Mouse (Mus musculus): ENCODE data around the gene Ostm1.

Gene Ostm1

DNA sequence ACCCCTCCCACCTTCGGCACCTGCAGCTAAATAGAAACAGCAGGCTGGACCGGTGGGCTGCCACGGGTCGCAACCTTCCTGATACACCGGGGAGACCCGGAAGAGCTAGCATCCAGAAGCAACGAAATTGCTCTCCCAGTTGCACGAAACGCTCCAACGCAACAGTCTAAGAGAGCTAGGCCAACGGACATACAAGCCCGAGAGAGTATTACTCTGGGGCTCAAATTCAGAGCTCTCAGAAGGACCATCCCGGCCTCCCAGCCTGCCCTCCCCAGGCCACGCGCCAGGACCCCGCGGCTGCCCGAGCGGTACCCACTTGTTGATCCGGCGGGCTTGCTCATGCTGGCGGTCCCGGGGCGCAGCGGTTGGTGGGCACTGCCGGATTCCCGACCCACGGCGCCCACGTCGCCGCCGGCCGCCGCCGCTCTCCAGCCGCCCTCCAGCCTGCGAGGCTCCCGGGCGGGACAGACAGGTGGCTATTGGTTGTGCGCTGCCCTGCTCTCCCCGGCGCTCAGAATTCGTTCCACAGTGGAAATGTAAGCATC, 984 bp upstream of the Ostm1 start:
- in situ Hi-C loops (cut with MboI; ENCODE audit: low sequenced_read_pairs), result no loop called here

DNA sequence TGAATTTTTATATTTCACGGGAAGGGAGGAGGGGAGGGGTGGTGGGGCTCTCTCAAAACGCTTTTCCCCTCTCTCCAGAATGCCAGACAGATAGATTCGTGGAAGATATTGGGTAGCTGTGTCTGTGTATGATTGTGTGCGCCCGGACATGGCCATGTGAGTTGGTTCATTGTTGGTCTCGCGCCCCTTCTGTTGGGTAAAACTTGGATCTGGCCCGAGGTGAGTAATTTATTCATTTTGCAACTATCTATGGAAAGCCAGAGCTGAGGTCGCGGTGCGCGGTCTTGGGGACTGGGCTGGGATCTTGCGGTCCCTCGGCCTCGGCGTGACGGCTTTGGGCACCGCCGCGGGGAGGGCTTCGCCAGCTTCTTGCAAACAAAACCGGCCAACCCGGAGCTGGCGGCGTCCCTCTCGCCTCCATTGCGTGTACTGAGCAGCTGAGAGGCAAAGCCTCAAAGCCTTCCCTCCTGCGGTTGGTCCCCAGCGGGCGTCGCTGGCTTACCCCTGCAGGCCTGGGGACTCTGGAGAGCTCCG, 347 bp downstream of the Ostm1 start:
- in situ Hi-C loops (cut with MboI; ENCODE audit: low sequenced_read_pairs), result no loop called here

DNA sequence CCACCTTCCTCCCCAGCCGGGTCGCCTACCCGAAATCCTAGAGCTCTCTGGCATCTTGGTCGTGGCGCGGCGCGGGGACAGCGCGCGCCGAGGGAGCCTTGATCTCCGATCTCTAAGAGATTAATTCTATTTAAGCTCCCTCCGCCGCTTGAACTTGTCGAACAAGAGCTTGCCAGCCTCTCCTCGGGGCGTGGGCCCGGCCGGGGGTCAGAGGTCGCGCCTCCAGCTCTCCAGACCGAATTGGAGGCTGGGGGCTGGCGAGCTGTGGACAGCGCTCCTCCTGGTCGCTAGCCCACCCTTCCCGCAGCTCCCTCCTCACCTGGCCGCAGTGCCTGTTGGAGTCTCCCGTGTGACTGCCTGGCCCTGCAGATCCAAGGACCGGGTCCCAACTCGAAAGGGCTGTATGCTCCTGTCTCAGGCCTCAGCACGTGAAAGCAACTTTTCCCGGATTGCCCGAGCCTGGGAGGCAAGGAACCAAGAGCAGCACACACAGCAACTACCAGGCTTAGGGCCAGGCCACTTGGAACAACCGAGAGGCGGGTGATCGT, 888 bp downstream of the Ostm1 start:
- in situ Hi-C loops (cut with MboI; ENCODE audit: low sequenced_read_pairs), result no loop called here

DNA sequence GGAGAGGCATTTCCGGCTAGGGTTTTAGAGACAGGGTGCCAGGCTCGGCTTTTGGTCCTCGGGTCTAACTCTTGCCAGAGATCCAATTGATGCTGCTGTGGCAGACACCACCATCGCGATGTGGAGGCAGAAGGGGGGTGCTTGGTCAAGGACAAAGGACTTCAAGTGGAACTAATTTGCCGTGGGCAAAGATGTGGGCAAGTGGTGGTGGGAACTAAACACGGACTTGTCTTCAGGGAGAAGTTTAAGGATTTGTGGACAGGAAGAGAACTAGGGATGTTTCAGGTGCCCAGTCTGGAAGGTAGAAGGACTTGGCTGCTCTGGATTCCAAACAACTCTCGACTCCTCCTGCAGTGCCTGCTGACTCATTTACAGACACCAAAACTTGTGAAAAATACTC, 1.5 kb downstream of the Ostm1 start:
- in situ Hi-C loops (cut with MboI; ENCODE audit: low sequenced_read_pairs), result no loop called here

DNA sequence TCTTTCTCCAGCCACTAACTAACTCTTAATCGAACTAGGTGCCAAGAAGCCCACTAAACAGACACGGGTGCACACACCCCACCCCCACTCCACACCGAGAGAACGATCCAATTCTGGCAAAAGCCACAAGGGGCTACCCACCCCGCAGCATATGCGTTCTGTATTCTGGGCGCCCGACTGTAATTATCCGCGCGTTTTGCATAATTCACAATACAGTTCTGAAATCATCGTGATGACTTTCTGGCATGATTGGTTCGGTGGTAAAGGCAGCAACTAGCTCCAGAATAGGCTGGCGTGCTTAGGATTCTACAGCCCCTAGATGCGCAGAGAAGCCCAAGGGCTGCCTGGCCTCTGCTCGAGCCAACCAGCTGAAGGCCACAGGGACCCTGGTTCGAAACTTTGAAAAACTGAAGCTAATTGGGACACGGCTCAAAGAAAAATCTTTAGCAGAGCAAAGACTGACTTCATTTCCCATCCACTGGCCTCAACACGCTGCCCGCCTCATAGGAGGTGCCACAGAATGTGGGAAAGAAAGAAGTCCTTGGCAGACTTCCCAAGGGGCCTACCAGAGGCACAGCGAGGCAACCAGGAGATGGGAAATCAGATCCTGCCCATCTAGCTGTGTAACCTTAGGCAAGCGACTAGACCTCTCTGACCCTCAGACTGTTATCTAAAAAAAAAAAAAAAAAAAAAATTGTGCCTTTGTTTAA, 2.1 kb downstream of the Ostm1 start:
- in situ Hi-C loops (cut with MboI; ENCODE audit: low sequenced_read_pairs), result no loop called here

DNA sequence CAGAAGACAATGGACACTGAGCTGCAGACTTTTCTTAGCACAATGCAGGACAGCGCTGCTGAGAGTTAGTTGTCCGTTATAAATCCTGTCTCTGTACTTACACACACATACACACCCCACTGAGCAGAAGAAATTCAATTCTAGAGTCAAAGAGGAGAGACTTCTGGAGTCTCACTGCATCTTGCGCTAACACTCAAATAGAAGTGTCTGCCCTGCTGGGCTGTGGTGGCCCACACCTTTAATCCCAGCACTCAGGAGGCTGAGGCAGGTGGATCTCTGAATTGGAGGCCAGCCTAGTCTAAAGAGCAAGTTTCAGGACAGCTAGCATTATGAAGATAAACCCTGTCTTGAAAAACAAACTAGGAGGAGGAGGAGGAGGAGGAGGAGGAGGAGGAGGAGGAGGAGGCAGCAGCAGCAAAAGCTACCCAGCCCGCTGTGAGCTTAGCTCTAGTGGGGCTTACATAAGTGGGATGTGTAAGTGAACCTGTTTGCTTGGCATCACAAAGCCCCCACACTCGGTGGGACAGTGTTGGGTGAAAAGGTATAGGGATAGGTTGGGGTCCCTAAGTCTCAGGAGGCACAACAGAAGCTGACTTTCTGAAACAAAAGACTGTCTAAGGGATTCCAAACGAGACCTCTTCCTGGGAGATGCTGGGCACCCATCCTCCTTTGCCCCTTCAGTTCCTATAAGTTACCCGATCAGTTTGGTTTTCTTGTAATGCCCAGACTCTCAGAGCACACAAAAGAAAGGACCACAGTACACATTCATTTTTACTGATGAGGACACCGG, 4.5 kb downstream of the Ostm1 start:
- in situ Hi-C loops (cut with MboI; ENCODE audit: low sequenced_read_pairs), result no loop called here

DNA sequence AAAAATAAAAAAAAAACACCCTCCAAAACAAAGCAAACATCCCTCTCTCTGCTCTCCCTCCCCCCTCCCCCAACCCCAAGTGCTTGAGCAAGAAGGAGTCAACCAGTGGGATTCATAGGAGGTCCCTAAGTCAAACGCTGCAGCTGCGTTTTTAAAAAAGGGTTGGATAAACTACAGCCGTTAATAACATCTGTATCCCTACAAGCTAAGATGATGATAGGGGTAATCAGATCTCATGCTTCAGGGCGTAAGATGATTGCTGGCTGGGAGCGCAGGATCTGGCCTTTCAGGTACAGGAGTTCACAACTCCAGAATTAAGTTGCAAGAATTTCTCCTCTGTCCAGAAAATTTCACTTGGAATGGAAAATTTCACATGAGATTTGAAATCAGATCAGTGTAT, 5.9 kb downstream of the Ostm1 start:
- in situ Hi-C loops (cut with MboI; ENCODE audit: low sequenced_read_pairs), result no loop called here

DNA sequence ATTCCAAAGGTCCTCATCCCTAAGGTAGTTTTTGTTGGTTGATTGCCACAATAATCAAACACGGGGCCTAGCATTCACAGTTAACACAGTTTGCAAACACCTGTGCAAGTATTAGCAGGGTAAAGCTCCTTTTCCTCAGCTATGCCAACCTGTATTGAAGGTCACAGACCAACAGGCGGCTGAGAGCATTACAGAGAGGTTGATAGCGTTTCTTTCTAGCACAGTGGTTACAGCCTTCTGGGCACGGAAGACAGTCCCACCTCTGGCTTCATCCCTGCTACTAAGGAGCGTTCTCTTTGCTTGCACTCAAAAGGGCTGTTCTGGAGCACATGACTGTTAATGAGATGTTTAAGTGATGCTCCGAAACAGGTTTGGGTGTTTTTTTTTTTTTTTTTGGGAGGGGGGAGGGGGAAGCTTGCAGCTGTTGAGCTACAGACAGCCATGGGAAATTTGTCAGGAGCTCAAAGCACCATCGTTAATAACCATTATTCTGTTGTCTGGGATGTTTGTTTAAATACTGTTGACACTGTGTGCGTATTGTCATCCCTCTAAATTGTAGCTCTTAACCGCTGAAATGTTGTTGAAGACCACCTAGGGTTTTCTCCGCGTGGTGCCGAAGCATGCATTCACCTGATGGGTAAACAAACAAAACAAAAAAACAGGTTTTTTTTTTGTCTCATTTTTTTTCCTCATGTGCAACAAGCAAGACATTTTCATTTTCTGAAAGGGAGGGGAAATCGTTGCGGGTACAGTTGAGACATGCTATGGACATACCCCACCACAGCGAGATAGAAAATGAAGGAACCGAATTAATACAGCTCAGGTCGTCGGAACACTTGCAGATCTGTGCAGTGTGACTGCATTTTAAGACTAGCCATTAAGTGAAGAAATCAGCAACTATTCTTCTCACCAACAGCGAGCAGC, 6.9 kb downstream of the Ostm1 start:
- in situ Hi-C loops (cut with MboI; ENCODE audit: low sequenced_read_pairs), result no loop called here

DNA sequence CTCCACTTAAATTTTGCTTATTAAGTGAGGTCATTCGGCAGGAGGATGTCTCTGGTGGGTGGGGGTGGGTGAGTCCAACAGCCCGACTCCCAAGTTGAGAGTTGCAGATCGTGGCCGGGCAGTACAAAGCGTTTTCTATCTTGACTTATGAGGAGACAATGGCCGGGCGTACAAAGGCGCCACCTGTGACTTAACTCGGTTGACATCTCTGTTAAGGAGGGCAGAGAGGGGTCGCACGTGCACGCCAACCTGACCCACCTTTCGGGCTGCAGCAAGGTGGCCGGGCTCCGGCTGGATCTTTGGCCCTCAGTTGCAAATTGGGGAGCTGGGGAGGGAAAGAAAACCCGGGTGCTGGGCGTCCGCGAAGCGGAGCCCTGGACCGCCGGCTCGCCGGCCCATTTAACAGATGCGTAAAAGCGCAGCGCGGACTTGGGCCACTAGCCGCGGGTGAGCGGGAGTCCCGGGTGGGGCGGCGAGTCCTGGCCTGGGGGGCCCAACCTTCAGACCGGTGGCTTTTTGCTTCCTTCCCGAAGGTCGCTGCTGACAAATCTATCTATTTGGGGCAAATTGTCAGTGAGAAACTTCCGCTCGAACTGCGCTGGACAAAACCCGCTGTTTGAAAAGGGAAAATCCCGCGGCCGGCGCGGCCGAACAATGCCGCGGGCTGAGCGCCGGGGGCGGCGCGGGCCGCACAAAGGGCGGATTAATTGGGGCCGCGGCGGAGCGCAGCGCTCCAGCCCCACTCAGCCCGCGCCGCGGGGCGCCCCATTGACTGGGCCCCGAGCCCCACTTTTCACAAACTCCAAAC, 7.8 kb downstream of the Ostm1 start:
- in situ Hi-C loops (cut with MboI; ENCODE audit: low sequenced_read_pairs), result no loop called here

DNA sequence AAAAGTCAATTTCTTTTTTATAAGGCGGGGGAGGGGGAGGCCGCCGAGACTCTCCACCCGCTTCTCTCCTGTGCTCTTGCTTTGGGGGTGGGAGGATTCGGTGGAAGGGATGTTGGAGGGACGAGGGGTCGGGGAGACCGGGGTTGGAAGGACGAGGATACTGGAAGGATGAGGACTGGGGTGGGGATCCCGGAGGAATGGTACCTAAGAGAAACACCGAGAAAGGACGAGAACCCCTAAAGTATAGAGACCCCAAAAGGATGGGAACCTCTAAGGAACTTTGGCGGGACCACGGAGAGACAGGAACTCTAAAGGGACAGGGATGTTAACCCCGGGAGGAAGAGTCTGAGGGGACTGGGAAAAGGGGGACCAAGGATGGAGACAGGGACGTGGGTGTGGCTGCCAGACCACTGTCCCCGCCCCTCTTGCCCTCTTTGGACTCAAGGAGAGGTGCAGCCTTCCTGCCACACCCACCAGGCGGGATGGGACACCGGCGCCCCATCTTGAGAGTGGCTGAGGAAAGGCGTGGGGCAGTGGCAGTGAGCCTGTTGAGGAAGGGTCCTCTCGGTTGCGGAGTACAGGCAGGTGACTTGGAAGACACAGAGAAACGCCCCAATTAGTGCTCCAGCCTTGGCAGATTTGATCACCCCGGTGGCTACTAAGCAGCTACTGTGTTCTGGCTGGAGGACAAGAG, 8.5 kb downstream of the Ostm1 start:
- in situ Hi-C loops (cut with MboI; ENCODE audit: low sequenced_read_pairs), result no loop called here

DNA sequence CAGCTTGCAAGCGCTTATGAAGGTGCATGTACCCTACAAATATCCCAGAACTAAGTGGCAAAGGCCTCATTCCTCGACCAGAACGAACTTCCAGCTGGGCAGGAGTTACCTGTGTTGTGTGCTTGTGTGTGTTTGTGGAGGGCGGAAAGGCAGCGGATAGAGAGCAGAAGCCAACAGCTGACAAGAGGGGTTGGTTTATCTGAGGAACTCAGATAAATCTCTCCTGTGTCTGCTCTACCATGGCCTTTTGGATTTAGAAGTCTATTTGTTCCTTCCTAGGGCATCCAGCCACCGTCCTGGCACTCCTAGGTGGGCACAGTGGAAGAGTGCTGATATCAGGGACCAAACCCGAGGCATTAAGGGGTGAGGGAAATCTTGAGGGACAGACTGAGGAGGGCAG, 9.6 kb downstream of the Ostm1 start:
- in situ Hi-C loops (cut with MboI; ENCODE audit: low sequenced_read_pairs), result no loop called here

DNA sequence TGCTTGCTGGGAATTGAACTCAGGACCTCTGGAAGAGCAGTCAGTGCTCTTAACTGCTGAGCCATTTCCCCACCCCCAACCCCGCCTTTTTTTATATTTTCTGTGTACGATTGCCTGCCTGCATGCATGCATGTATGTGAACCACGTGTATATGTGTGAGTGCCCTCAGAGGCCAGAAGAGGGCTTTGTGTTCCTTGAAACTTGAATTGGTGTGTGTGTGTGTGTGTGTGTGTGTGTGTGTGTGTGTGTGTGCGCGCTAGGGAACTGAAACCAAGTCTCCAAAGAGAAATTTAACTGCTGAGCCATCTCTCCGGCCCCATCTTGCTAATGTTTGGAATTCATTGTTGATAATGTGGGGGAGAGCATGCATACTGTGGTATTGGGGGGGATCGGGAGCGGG, 15.0 kb downstream of the Ostm1 start:
- in situ Hi-C loops (cut with MboI; ENCODE audit: low sequenced_read_pairs), result no loop called here

DNA sequence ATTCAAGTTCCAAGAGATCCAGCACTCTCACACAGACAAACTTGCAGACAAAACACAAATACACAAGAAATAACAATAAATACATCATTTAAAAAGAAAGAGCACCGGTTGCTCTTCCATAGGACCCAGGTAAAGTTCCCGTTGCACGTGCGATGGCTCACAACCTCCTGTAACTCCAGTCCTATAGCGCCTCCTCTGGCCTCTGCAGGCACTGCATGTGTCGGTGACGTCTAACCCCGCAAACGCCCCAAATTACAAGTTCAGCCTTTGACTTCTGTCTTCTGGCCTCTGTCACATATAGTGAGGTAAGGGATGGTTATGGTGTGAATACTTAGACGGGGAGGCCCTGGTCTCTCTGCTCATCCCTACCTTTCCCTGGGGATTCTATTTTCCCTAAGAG, 17.9 kb downstream of the Ostm1 start:
- in situ Hi-C loops (cut with MboI; ENCODE audit: low sequenced_read_pairs), result no loop called here

DNA sequence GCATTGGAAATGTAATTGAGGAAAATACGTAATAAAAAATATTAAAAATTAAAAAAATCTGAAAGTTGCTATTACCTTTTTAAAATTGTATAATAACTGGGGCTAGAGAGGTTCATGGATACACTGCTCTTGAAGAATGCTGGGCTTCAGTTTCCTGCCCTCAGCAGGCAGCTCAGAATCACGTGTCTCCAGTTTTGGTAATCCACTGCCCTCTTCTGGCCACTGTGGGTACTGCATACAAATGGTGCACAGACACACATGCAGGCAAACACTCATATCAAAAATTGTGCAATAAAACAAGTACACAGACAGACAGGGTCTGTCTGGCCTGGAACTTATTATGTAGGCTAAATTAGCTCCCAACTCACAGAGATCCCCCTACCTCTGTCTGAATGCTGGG, 21.3 kb downstream of the Ostm1 start:
- in situ Hi-C loops (cut with MboI; ENCODE audit: low sequenced_read_pairs), result no loop called here

DNA sequence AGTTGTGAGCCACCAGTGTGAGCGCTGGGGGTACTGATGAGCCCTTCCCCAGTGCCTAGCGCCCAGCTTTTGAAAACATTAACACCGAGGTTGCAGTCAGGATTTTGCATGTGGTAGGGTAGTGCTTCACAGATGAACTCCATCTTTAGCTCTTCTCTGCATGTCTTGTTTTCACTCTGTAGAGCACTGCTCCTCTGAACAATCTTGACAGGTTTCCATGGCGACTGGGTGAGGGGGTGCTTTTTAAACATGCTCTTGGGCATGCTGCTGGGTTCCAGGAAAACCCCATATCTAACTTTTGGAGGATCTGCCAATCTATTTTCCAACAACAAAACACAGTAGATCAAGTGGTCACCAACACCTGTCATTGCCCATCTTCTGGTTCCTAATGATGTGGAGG, 23.1 kb downstream of the Ostm1 start:
- in situ Hi-C loops (cut with MboI; ENCODE audit: low sequenced_read_pairs), result no loop called here

DNA sequence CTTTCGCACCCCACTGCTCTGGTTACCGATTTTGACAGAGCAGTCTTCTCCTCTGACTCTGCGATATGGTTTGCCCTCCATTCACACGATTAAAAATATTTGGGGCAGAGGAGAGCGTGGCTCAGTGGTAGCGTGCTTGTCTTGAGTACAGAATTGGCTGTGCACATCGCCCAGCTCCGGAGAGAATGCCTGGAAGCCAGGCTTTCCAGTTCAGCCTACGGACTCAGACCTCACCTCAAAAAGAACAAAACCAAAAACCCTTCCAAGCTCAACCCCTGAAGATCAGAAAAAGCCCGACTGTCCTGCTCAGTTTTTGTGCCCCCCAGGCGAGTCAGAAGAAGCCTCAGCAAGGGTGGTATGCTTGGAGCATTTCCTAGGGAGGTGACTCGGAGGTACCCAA, 29.5 kb downstream of the Ostm1 start:
- in situ Hi-C loops (cut with MboI; ENCODE audit: low sequenced_read_pairs), result no loop called here

DNA sequence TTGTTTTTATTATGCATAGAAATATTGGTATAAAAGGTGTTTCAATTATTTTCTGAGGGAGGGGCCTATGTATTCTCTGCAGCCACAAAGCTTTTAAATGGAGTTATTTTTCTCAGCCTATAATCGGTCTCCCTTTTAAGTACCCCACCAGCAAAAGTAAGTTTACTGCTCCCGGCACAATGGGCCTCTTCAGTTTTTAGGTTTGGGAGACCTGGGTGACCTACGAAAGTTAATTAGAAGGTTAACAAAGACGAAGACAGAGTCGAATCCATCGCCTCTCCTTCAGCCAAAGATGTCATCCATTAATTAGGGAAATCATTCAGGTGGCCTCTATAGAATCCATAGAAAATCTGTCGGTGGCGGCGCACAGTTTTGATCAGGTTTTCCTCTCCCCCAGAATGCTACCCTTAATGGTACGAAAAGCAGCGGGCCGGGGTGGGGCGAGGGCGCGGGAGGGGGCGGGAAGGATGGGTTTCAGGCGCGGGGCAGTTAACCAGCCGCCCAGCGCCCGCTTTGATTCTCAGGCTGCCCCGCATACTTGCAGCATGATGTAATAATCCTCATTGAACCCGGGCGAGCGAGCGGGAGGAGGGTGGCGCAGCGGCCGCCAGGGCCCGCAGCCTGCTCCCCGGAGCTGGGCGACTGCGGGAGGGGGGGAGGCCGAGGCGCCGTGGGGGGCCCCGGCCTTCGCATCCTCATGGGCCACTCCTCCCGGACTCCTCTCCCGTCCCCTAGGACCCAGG, 30.2 kb downstream of the Ostm1 start:
- in situ Hi-C loops (cut with MboI; ENCODE audit: low sequenced_read_pairs), result no loop called here

DNA sequence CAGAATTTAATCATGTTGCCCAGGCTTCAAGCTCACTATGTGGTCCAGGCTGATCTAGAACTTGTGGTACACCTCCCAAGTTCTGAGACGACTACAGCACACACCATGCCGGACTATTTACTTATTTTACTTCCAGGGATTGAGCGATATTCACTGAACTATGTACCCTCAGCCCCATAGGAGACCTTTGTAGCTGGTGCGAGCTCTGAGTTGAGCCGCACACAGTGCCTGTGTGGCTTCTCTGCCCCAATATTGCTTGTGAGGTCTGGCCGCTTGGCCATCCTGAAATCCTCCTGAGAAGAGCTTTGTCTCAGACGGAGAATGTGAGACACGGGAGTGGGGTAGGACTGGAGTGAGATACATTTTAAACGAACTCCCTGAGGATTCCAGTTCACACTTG, 31.1 kb downstream of the Ostm1 start:
- in situ Hi-C loops (cut with MboI; ENCODE audit: low sequenced_read_pairs), result no loop called here

DNA sequence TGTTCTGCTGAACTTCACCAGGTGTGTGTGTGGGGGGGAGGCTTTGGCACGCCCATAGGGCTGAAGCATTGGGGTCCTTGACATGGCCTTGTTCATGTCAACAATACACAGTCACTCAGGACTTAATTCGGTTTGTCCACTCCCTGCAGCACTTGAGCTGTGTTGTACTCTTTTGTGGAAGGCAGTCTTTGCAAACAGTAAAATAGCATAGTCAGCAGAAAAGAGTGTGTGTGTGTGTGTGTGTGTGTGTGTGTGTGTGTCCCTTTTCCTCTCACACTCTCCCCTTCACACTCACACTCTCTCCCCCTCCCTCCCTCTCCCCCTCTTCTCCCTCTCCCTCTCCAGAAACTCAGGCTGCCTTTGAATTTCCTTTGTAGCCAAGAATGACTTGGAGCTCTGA, 34.7 kb downstream of the Ostm1 start:
- in situ Hi-C loops (cut with MboI; ENCODE audit: low sequenced_read_pairs), result no loop called here

Measured in CH12F3 (cell line).